ENCODE assay signal across 10 mouse cellular contexts in the genomic region with DNA sequence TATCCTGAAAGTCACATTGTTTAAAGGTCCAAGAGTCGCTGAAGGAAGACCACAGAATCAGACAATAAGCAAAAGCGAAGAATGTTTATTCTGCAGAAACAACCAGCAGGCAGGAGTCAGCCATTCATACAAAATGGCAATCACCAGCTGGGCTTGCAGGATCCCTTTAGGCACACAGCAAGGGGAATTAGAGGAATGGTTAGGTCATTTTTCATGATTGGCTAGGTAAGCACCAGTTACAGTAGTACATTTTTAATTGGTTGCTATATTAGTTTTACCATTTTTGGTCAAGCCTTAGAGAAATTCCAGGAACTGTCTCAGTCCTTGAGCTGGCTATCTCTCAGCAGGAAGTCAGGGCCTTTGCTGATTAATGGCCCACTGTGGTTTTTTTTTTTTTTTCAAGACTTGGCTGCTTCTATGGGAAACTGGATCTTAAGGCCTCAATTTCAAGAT. TPM values are rescaled to one million over a fixed set of nuclear protein-coding genes. Genes with fewer than 3 reads are reported as not detected.
DNase-seq lines count a peak whose midpoint lies in the region; ATAC-seq lines count a peak whose summit lies in the region.
"Had no signal": no experiment of that assay in that cellular context is flagged by ENCODE, and none has a peak within 500 bp of the region (broad histone marks: within the 10 kb centered on the region; RNA-seq: fewer than 3 reads in every experiment).

No protein-coding gene starts in this region.

- ATAC-seq in kidney, embryonic 16.5 days (ENCODE audit: low FRiP score, low TSS enrichment), result peak; percentile 61; the same call in 1 of the 2 replicates
- 0 out of 2 replicates have a peak, but pooled peaks have one; percentile 10 for ATAC-seq in megakaryocyte, adult 5-6 weeks (ENCODE audit: poor library complexity, severe bottlenecking)
- ATAC-seq: midbrain, embryonic 16.5 days had no signal

- no peaks in the 10 kb centered on the region for H3K36me3 ChIP-seq in kidney, embryonic 16.5 days (ENCODE audit: insufficient read depth, low read length)

- H3K4me2 ChIP-seq in kidney, embryonic 16.5 days (replicated peaks; ENCODE audit: low read depth, low read length), result no peak overlapping the region
- H3K4me2 ChIP-seq: limb, embryonic 13.5 days had no signal

- no peak overlapping the region for H3K4me3 ChIP-seq in kidney, embryonic 16.5 days (ENCODE audit: low read length)
- H3K4me3 ChIP-seq: limb, embryonic 13.5 days had no signal

- DNase-seq in kidney, adult 18-20 months, result no peak
- peak; percentile 64 for DNase-seq in NIH3T3 (ENCODE audit: low read depth)
- peak; percentile 8 for DNase-seq in embryo, embryonic 10.5 days (ENCODE audit: low spot score)
- DNase-seq in right cerebral cortex, postnatal 10 days (ENCODE audit: low spot score in 2 of 2), result no peak
- DNase-seq in layer of hippocampus, adult 9-10 months (ENCODE audit: low spot score), result no peak
- DNase-seq: heart, adult 18-20 months had no signal

- no peaks in the 10 kb centered on the region for H3K4me1 ChIP-seq in kidney, embryonic 16.5 days (ENCODE audit: insufficient read depth, low read length)

- no peak overlapping the region for H3K9ac ChIP-seq in kidney, embryonic 16.5 days (replicated peaks; ENCODE audit: low read length)
- H3K9ac ChIP-seq: limb, embryonic 13.5 days had no signal

- no peaks in the 10 kb centered on the region for H3K27me3 ChIP-seq in kidney, embryonic 16.5 days (ENCODE audit: insufficient read depth, low read length)
- H3K27me3 ChIP-seq: limb, embryonic 13.5 days had no signal

- H3K27ac ChIP-seq in kidney, embryonic 16.5 days (ENCODE audit: low read length), result no peak overlapping the region
- H3K27ac ChIP-seq: limb, embryonic 13.5 days had no signal

- WGBS in kidney, embryonic 16.5 days, result 87% methylated on average over 2 of the region's 2 CpGs

- H3K9me3 ChIP-seq in kidney, embryonic 16.5 days (ENCODE audit: low read length), result no peaks in the 10 kb centered on the region
- H3K9me3 ChIP-seq: limb, embryonic 13.5 days had no signal

RNA-seq across cellular contexts. Expression of a gene that starts 33.9 kb away (rescaled TPM):
- 10.4 and 13.4 TPM in 2 replicates for polyA plus RNA-seq in kidney, embryonic 16.5 days (2015; fragmentation: Nextera tagmentation; extraction: Ambion mirVana)
- 3.7 and 9.0 TPM in 2 replicates for total RNA-seq in megakaryocyte, adult 5-6 weeks (2015)
- 6.4 TPM in 2 replicates for total RNA-seq in megakaryocyte, adult 5-6 weeks (2017)

RNA-seq across cellular contexts. Expression of a gene that starts 34.1 kb away (rescaled TPM):
- 47.1 and 65.1 TPM in 2 replicates for polyA plus RNA-seq in kidney, embryonic 16.5 days (2015; fragmentation: Nextera tagmentation; extraction: Ambion mirVana)
- total RNA-seq in megakaryocyte, adult 5-6 weeks (2015), result 110 and 111 TPM in 2 replicates
- total RNA-seq in megakaryocyte, adult 5-6 weeks (2017), result 26.4 and 36.9 TPM in 2 replicates

Comparison
In these comparisons a context has a peak if more than half of its experiments do, and no peak if none do; other contexts are left out.
1. DNase-seq: peak in NIH3T3 (single experiment) and embryo, embryonic 10.5 days (single experiment); none in kidney, adult 18-20 months (single experiment), right cerebral cortex, postnatal 10 days (0 of 2) and layer of hippocampus, adult 9-10 months (single experiment).